Mouse (Mus musculus) forebrain, postnatal 0 days (tissue): Measurements from ENCODE around the gene Dgki. TPM values are rescaled to one million over a fixed set of nuclear protein-coding genes. Genes with fewer than 3 reads are reported as not detected.

Source experiments
- ATAC-seq: fragments of 200-750 bp; cut with Nextera tagmentation; 2 replicates; pipeline ENCODE4 v1.8.0; 2017; ENCODE audit warnings: mild to moderate bottlenecking, moderate library complexity
- DNase-seq: peaks from one replicate; pipeline ENCODE4 v3.0.0-alpha.2; 2015
- H3K27ac ChIP-seq: fragments of 300-500 bp; sonication (generic); 2 replicates; pipeline ENCODE4 v1.5.1; 2014; ENCODE audit warnings: low read depth, mild to moderate bottlenecking, antibody characterized with exemption, low read length, moderate library complexity, mixed read lengths
- H3K27me3 ChIP-seq: fragments of 300-500 bp; sonication (generic); 2 replicates; pipeline ENCODE4 v1.6.1; 2014; ENCODE audit warnings: mild to moderate bottlenecking, low read length, mixed read lengths; ENCODE audit not compliant: insufficient read depth
- H3K36me3 ChIP-seq: fragments of 300-500 bp; sonication (generic); 2 replicates; pipeline ENCODE4 v1.6.1; 2014; ENCODE audit warnings: mild to moderate bottlenecking, moderate library complexity; ENCODE audit not compliant: insufficient read depth
- H3K4me1 ChIP-seq: fragments of 300-500 bp; sonication (generic); 2 replicates; pipeline ENCODE4 v1.6.1; 2014; ENCODE audit warnings: antibody characterized with exemption; ENCODE audit not compliant: insufficient read depth
- H3K4me2 ChIP-seq: fragments of 300-500 bp; sonication (generic); 2 replicates; pipeline ENCODE4 v1.6.1; 2014; ENCODE audit warnings: low read depth, mild to moderate bottlenecking, moderate library complexity
- H3K4me3 ChIP-seq: fragments of 300-500 bp; sonication (generic); 2 replicates; pipeline ENCODE4 v1.5.1; 2014; ENCODE audit warnings: low read depth, low read length, mixed read lengths
- H3K9ac ChIP-seq: fragments of 300-500 bp; sonication (generic); 2 replicates; pipeline ENCODE4 v1.6.1; 2014; ENCODE audit warnings: mild to moderate bottlenecking
- H3K9me3 ChIP-seq: fragments of 300-500 bp; sonication (generic); 2 replicates; pipeline ENCODE4 v1.6.1; 2016; ENCODE audit warnings: low read length
- CTCF ChIP-seq: sonication (generic); IDR thresholded peaks from 2 replicates; pipeline ENCODE4 v1.5.1; 2016; ENCODE audit warnings: antibody characterized with exemption, control low read depth, low read depth
- WGBS: fragments of 180-500 bp; shearing (Covaris S2); extraction: QIAGEN DNeasy Blood & Tissue Kit; methylation state at CpG from one replicate; pipeline ENCODE4 v1.1.7; 2014; 5-methylcytosine and 5-hydroxymethylcytosine counted together
- polyA plus RNA-seq: library from polyadenylated mRNA; unstranded; fragments of >200 nt; fragmentation: Nextera tagmentation; extraction: Ambion mirVana; gene quantifications from 2 replicates; pipeline ENCODE4 v1.2.1, GENCODE M21; 2015
- total RNA-seq: library from RNA; depleted of rRNA; stranded (reverse); fragments of >200 nt; gene quantifications from 2 replicates; pipeline ENCODE4 v1.2.3, GENCODE M21; 2014

Gene Dgki
- total and polyA plus RNA-seq, 2 experiments from 2014 or later, result 5.5 to 34.0 TPM

- WGBS, result 59% methylated on average over 3 of the region's 3 CpGs
Observed at GRCm38 (mm10) chr6:37158880-37159279, 141.1 kb downstream of the Dgki start.

GRCm38 (mm10) chr6:37154051-37154450 lies 145.9 kb downstream of the Dgki start:
- WGBS, result 92% methylated on average over 1 of the region's 1 CpGs
- Histone ChIP-seq H3K4me1 (no peaks in the 10 kb centered on the region), H3K27me3 (no peaks in the 10 kb centered on the region), H3K27ac (no peak overlapping the region), H3K4me3 (no peak overlapping the region), H3K4me2 (no peak overlapping the region), H3K9me3 (no peaks in the 10 kb centered on the region), H3K9ac (no peak overlapping the region), H3K36me3 (no peaks in the 10 kb centered on the region)
- no peak for DNase-seq
- TF ChIP-seq CTCF, result no peak
- ATAC-seq, result no peak

More at GRCm38 (mm10) chr6:37158880-37159279, 141.1 kb downstream of the Dgki start:
- Histone ChIP-seq H3K27ac (no peak overlapping the region), H3K36me3 (no peaks in the 10 kb centered on the region), H3K4me1 (no peaks in the 10 kb centered on the region), H3K27me3 (no peaks in the 10 kb centered on the region), H3K4me2 (no peak overlapping the region), H3K9me3 (no peaks in the 10 kb centered on the region), H3K4me3 (no peak overlapping the region), H3K9ac (no peak overlapping the region)
- DNase-seq (no peak), ATAC-seq (no peak)
- no peak for TF ChIP-seq CTCF

- no peak; the same call in 1 of the 2 replicates for ATAC-seq
- peak; percentile 58 for DNase-seq
- Histone ChIP-seq H3K9ac (no peak overlapping the region), H3K9me3 (no peaks in the 10 kb centered on the region), H3K27ac (no peak overlapping the region), H3K4me3 (no peak overlapping the region), H3K27me3 (no peaks in the 10 kb centered on the region), H3K36me3 (no peaks in the 10 kb centered on the region), H3K4me1 (no peaks in the 10 kb centered on the region), H3K4me2 (no peak overlapping the region)
- 50% methylated on average over 2 of the region's 2 CpGs for WGBS
- no peak for TF ChIP-seq CTCF
Observed at GRCm38 (mm10) chr6:37150483-37150882, 149.5 kb downstream of the Dgki start.

GRCm38 (mm10) chr6:37150038-37150437 lies 149.9 kb downstream of the Dgki start:
- no peak for DNase-seq

GRCm38 (mm10) chr6:37149196-37149595 lies 150.8 kb downstream of the Dgki start:
- TF ChIP-seq CTCF, result no peak
- Histone ChIP-seq H3K4me1 (no peaks in the 10 kb centered on the region), H3K36me3 (no peaks in the 10 kb centered on the region), H3K9me3 (no peaks in the 10 kb centered on the region), H3K27ac (no peak overlapping the region), H3K4me3 (no peak overlapping the region), H3K4me2 (no peak overlapping the region), H3K9ac (no peak overlapping the region), H3K27me3 (no peaks in the 10 kb centered on the region)
- no peak for DNase-seq
- ATAC-seq, result no peak
- 88% methylated on average over 6 of the region's 6 CpGs for WGBS

More at GRCm38 (mm10) chr6:37150038-37150437, 149.9 kb downstream of the Dgki start:
- no peak overlapping the region for H3K4me3 ChIP-seq
- no peak overlapping the region for H3K4me2 ChIP-seq
- H3K36me3 ChIP-seq, result no peaks in the 10 kb centered on the region
- no peak for TF ChIP-seq CTCF
- no peaks in the 10 kb centered on the region for H3K4me1 ChIP-seq
- no peak for ATAC-seq
- no peaks in the 10 kb centered on the region for H3K27me3 ChIP-seq
- no peaks in the 10 kb centered on the region for H3K9me3 ChIP-seq
- no peak overlapping the region for H3K27ac ChIP-seq
- no peak overlapping the region for H3K9ac ChIP-seq
- WGBS, result 80% methylated on average over 4 of the region's 4 CpGs

- no peak overlapping the region for H3K27ac ChIP-seq
- peaks cover 9% of the 10 kb centered on the region; the same call in 1 of the 2 replicates for H3K4me1 ChIP-seq
- no peak overlapping the region for H3K4me2 ChIP-seq
- ATAC-seq (no peak), DNase-seq (no peak)
- no peak overlapping the region for H3K4me3 ChIP-seq
- H3K36me3 ChIP-seq, result no peaks in the 10 kb centered on the region
- WGBS, result over 99% methylated on average over 4 of the region's 4 CpGs
- no peak for TF ChIP-seq CTCF
- no peaks in the 10 kb centered on the region for H3K27me3 ChIP-seq
- no peaks in the 10 kb centered on the region for H3K9me3 ChIP-seq
- no peak overlapping the region for H3K9ac ChIP-seq
Observed at GRCm38 (mm10) chr6:37147431-37148022, 152.5 kb downstream of the Dgki start.

- Histone ChIP-seq H3K4me3 (no peak overlapping the region), H3K9me3 (no peaks in the 10 kb centered on the region), H3K4me2 (no peak overlapping the region), H3K27ac (no peak overlapping the region), H3K4me1 (peaks cover 10% of the 10 kb centered on the region; the same call in 1 of the 2 replicates), H3K27me3 (no peaks in the 10 kb centered on the region), H3K36me3 (no peaks in the 10 kb centered on the region), H3K9ac (no peak overlapping the region)
- no peak for ATAC-seq
- no peak for TF ChIP-seq CTCF
- no peak for DNase-seq
- 47% methylated on average over 4 of the region's 4 CpGs for WGBS
Observed at GRCm38 (mm10) chr6:37143867-37144163, 156.2 kb downstream of the Dgki start.
